Mouse (Mus musculus) layer of hippocampus, adult 2 months (tissue): ENCODE measurements around the gene Olfr1238. TPM values are rescaled to one million over a fixed set of nuclear protein-coding genes. Genes with fewer than 3 reads are reported as not detected.

Source experiments
- DNase-seq, 2 experiments: peaks; one replicate each; pipeline ENCODE4 v3.0.0; 2022; ENCODE audit warnings: low spot score in 2 of 2
- H3K27ac ChIP-seq: fragments of 200-600 bp; 2 replicates; pipeline ENCODE4 v1.8.1; 2022
- H3K4me3 ChIP-seq: fragments of 200-600 bp; 2 replicates; pipeline ENCODE4 v1.8.1; 2022; ENCODE audit warnings: mild to moderate bottlenecking
- CTCF ChIP-seq: fragments of 200-600 bp; conservative IDR thresholded peaks from 2 replicates; pipeline ENCODE4 v1.8.1; 2022; ENCODE audit warnings: antibody characterized with exemption, mild to moderate bottlenecking, moderate library complexity
- long read RNA-seq, 2 experiments: library from polyadenylated mRNA; stranded (forward); transcript quantifications; one replicate each; pipeline ENCODE4 v2.0.0; 2021; ENCODE audit warnings: borderline mapping rate in 2 of 2
- total RNA-seq, 2 experiments: library from RNA; stranded (reverse); gene quantifications; 2 replicates each; pipeline ENCODE4 v1.2.3; 2021

Gene Olfr1238
- total RNA-seq, result not detected
- long read RNA-seq, experiment 1, result 0 reads
- long read RNA-seq, experiment 2, result 0 reads

DNA sequence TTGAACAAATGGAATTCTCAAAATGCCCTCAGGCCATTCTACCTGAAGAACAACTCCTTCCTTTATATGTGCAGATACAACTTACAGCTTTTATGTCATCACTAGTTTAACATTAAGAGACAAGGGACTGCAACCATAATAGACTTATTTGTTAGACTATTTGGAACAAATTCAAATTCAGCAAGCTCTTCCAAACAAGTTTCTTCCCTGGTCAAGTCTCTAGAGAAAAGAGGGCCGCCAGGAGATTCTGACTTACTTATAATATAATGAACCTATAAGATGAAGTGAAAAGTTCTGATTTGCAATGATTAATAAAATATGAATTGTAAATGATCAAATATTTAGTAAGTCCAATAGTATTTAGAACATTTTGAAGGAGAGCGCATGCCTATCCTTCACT, at the start of gene Olfr1238:
TSS of gene Olfr1238 (minus strand) at position 101 of the 400 bp plus-strand sequence.
- TF ChIP-seq CTCF, result no peak
- no peak for DNase-seq
- Histone ChIP-seq H3K27ac (no peak within 1 kb of the TSS), H3K4me3 (no peak within 1 kb of the TSS)

DNA sequence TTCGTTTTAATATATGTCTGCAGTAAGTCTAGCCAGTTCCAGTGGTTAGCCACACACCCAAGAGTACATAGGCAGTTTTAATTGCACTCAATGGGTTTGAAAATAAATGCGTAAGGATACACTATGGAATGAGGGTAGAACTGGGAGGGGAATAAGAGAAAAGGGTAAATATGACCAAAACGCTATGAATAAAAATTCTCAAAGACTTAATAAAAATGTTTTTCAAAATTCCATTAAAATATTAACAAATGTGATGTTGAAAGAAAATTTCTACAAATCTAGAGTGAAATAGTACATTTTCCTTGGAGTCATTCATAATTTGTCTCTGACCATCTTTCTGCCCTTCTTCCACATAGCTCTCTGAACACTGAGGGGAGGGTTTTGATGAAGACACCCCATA, 33.4 kb upstream of the Olfr1238 start, which contains the start of gene Olfr1240:
TSS of gene Olfr1240 (minus strand) at position 101 of the 400 bp plus-strand sequence.
- DNase-seq, result no peak
- Histone ChIP-seq H3K4me3 (no peak within 1 kb of the TSS), H3K27ac (no peak within 1 kb of the TSS)
- no peak for TF ChIP-seq CTCF

DNA sequence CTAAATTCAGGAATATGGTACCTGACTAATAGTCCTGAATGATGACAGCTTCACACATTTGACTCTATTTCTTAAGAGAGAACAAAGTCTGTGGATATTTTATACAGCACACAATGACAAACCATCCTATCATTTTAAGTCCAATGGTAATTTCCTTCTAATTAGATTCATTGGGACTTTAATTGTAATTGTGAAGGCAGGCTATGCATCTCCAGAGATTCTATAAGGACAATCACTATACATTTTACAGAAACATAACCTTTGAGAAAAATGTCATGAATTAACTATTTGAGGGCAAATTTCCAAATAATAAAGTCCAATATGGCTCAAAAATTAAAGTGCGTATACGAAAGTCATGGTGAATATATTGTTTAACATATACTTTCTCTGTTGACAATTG, 10.8 kb upstream of the Olfr1238 start, which contains the start of gene Olfr1239:
TSS of gene Olfr1239 (minus strand) at position 101 of the 400 bp plus-strand sequence.
- no peak within 1 kb of the TSS for H3K27ac ChIP-seq
- no peak within 1 kb of the TSS for H3K4me3 ChIP-seq
- TF ChIP-seq CTCF, result no peak
- DNase-seq, result no peak

DNA sequence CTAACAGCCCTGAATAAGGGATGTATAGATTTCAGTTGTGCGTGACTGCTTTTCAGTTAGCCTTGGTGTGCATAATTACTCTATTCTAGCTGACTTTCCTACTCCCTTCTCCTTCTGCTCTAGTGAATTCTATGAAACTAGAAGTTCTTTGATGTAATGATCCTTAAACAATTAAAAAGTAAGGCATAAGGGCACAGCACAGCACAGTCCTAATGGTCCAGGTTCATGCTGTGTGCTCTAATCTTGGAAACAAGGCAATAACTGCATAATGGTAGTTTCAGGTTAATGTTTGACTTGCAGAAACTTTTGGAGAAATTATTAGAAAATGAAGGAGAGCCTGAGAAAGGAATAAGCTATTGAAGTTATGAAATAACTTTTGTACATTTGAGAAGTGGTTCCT, 5.1 kb upstream of the Olfr1238 start:
- Histone ChIP-seq H3K4me3 (no peak overlapping the region), H3K27ac (no peak overlapping the region)
- no peak for TF ChIP-seq CTCF
- DNase-seq, result no peak

DNA sequence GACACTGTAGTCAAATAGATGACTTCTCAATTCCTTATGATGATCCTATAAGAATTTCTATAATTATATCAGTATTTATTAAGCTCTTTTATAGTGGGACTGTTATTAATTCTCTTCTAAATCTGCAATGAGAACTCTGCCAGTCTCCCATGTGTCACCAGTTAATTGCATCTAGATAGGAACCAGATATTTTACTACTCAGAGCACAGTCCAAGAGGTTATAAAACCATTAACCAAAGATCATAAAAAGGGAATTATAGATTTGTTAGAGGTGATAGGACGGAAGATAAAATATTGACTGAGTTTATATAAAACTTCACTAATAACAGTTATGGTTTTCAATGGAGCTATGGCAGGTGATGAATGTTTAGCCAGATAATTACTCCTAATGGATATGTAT, 8.6 kb downstream of the Olfr1238 start:
- DNase-seq, result no peak
- Histone ChIP-seq H3K27ac (no peak overlapping the region), H3K4me3 (no peak overlapping the region)
- no peak for TF ChIP-seq CTCF

DNA sequence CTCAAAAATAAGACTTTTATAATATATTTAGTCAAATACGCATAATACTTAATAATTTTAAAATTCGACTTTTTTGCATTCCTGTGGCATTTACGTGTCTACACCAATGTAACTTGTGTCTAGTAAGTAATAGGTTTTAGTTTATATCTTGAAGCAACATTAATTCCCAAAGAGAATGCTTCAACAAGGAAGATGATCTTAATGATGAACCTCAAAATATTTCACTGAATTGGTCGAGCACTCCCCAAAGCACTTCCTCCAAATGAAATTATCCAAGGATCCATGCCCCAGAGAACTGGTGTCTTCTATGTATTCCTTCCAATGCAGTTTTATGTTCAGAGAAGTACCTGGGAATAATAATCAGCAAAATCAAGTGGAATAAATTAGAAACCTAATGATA, 44.7 kb downstream of the Olfr1238 start, which contains the start of gene Olfr1234:
TSS of gene Olfr1234 (minus strand) at position 101 of the 400 bp plus-strand sequence.
- H3K4me3 ChIP-seq, result no peak within 1 kb of the TSS
- TF ChIP-seq CTCF, result no peak
- no peak within 1 kb of the TSS for H3K27ac ChIP-seq
- DNase-seq, result no peak

Other genes with a start within 250 kb of the Olfr1238 start
- gene Olfr1224-ps1, start 245.6 kb downstream of the Olfr1238 start, total RNA-seq, result not detected
- gene Olfr1225, start 235.0 kb downstream of the Olfr1238 start, total RNA-seq, result not detected
- not detected for gene Olfr1226, start 209.6 kb downstream of the Olfr1238 start, total RNA-seq
- not detected for gene Olfr1228, start 155.6 kb downstream of the Olfr1238 start, total RNA-seq
- gene Olfr1229, start 121.7 kb downstream of the Olfr1238 start, total RNA-seq, result not detected
- gene Olfr1230, start 112.4 kb downstream of the Olfr1238 start, total RNA-seq, result not detected
- not detected for gene Olfr1231, start 102.6 kb downstream of the Olfr1238 start, total RNA-seq
- gene Olfr1232, start 80.0 kb downstream of the Olfr1238 start, total RNA-seq, result not detected
- gene Olfr1233, start 67.3 kb downstream of the Olfr1238 start, total RNA-seq, result not detected
- not detected for gene Olfr1234, start 44.8 kb downstream of the Olfr1238 start, total RNA-seq
- not detected for gene Olfr1239, start 10.7 kb upstream of the Olfr1238 start, total RNA-seq
- not detected for gene Olfr1240, start 33.3 kb upstream of the Olfr1238 start, total RNA-seq
- gene Olfr1241, start 77.5 kb upstream of the Olfr1238 start, total RNA-seq, result not detected
- gene Olfr1242, start 88.7 kb upstream of the Olfr1238 start, total RNA-seq, result not detected
- not detected for gene Olfr1243, start 121.8 kb upstream of the Olfr1238 start, total RNA-seq
- not detected for gene Olfr1245, start 168.8 kb upstream of the Olfr1238 start, total RNA-seq
- gene Olfr1246, start 183.5 kb upstream of the Olfr1238 start, total RNA-seq, result not detected
- under 1 TPM; 0.10 TPM for gene Olfr1247, start 204.5 kb upstream of the Olfr1238 start, total RNA-seq
- gene Olfr1248, start 208.6 kb upstream of the Olfr1238 start, total RNA-seq, result not detected
- not detected for gene Olfr1249, start 225.3 kb upstream of the Olfr1238 start, total RNA-seq